Mouse (Mus musculus) Muller cell, postnatal 12 days (primary cell): ENCODE data around the gene Cyct.

ENCODE experiments used
- DNase-seq: peaks from one replicate; pipeline ENCODE4 v3.0.0-alpha.2; 2015; ENCODE audit errors: inconsistent ontology term

Gene Cyct

GRCm38 (mm10) chr2:76338215-76339156 lies 21.8 kb downstream of the Cyct start, which contains the start of gene Pde11a:
TSS of gene Pde11a (minus strand) at chr2:76338774.
- peak; percentile 55 for DNase-seq

DNA sequence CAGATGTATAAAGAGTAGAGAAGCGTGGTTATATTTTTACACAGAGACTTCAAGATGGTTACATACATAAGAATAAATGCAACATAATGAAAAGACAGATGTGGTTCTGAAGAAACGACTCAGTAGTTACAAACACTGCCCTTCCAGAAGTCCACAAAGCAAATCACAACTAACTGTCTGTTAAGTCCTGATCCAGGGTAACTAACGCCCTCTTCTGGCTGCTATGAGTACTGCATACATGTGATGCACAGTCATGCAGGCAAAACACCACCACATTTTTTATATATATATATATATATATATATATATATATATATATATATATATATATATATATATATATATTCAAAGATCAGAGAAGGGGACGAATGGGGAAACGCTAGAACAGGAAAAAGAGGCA lies 25.7 kb downstream of the Cyct start:
- DNase-seq, result no peak

DNA sequence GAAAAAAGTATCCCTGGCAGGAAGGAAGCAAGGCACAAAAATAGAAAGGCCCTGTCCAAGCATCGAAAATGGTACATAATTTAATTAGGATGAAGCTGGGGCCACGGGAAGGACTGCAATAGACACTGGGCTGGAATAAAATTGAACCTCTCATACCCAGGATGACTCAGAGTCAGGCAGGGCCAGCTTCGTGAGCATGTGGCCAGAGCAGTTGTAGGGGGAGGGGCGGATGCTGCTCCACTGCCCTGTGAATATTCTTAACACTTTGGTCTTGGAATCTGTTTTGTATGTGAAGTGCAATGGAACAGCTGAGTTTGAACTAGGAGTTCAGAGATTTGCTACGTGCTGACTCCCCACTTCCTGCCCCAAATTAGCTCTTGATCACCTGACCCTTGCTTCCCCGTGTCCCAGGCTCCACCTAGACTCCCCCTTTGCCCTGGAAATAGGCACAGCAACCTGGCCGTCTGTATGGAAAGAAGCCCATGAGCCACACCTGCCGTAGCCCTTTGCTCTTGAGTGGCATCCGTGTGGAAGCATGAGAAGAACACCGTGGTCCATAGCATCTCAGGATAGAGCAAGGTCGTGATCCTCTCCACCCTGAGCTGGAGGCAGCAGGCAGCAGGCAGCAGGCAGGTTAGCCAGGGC lies 28.0 kb downstream of the Cyct start:
- DNase-seq, result peak; percentile 72

DNA sequence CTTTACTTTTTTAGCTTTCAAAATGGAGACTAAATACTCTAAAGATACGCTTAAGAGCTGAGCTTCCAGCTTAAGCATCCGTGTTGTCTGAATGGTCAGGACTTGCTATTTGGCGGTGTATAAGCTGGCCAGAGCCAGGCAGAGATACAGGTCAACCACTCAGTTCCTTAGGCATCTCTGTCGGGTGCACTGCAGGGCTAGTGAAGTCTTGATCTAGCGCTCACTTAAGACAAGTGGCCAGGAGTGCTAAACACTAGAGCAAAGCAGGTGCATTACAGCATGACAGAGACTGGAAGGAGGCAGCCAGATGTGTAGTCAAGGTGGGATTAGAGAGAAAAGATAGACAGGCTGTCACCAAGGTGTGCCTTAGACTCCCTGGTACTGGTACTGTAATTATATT lies 30.2 kb downstream of the Cyct start:
- no peak for DNase-seq

- DNase-seq, result no peak
These were observed 34.1 kb downstream of the Cyct start for GRCm38 (mm10) chr2:76326161-76326560.

- DNase-seq, result no peak
These were observed 35.8 kb downstream of the Cyct start for GRCm38 (mm10) chr2:76324463-76324862.

DNA sequence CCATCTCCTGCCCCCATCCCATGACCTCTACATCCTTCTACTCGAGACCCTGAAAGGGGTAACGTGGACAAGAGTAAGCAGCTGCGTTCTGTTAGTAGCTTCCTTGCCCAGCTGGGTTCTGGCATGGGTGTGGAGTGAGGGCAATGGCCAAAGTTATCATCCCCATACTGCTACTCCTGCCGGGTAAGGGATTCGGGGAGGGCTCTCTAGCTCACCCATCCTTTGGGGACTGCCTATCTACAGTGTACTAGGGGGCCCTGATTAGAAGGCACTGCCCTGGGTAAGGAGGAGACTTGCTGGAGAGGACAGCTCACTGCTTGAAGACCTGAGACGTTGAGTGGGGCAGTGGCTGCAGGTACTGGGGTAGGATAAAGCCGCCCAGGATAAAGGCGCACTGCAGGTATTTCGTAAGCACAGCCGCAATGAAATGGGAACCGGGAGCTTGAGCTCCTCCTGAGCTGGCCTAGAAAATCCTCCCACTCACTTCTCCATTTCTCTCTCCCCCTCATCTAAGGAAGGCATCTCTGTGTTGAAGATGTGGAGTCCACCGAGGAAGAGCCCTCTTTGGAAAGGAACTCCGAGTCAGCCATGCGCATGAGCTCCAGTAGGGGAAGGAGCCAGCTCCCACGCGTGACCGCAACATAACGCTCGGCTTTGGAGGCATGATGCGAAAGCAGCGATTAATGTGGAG lies 36.9 kb downstream of the Cyct start:
- no peak for DNase-seq

DNA sequence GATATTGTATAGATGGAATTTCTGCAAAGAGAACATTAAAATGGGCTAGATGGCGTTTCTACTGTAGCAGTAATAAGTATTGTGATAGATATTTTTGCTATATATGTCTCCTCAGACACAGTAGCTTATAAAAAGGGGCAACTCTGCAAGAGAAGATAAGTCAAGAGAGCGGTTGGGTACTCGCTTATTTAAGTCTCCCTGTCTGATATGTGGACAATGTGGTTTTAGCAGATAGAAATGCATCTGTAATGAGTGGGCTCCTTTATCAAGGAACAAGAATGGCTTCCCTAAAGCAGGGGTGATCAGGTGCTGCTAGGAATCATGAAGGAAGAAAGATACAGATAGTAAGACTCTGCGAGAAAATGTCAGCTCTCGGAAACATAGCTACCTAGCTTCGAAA lies 39.9 kb downstream of the Cyct start:
- no peak for DNase-seq

- DNase-seq, result no peak
These were observed 41.0 kb downstream of the Cyct start for GRCm38 (mm10) chr2:76319231-76319630.
